Mouse (Mus musculus) liver, embryonic 15.5 days (tissue): ENCODE measurements around the gene Gm3138. TPM values are rescaled to one million over a fixed set of nuclear protein-coding genes. Genes with fewer than 3 reads are reported as not detected.
"Not testable (repeated sequence)": the region's sequence is repeated elsewhere in the genome, so short reads cannot be mapped to it uniquely, and the experiment has no call there.

Source experiments
- ATAC-seq: fragments of 200-750 bp; cut with Nextera tagmentation; 2 replicates; pipeline ENCODE4 v1.8.0; 2017; ENCODE audit warnings: moderate number of reproducible peaks, mild to moderate bottlenecking, moderate library complexity; ENCODE audit not compliant: insufficient read depth
- H3K27ac ChIP-seq: fragments of 300-500 bp; sonication (generic); replicated peaks from 2 replicates; pipeline ENCODE4 v1.5.1; 2015; ENCODE audit warnings: mild to moderate bottlenecking, inconsistent platforms
- H3K27me3 ChIP-seq: fragments of 300-500 bp; sonication (generic); 2 replicates; pipeline ENCODE4 v1.6.1; 2015; ENCODE audit warnings: mild to moderate bottlenecking, inconsistent platforms
- H3K36me3 ChIP-seq: fragments of 300-500 bp; sonication (generic); replicated peaks from 2 replicates; pipeline ENCODE4 v1.6.1; 2015; ENCODE audit warnings: moderate library complexity, mild to moderate bottlenecking, inconsistent platforms
- H3K4me1 ChIP-seq: fragments of 300-500 bp; sonication (generic); replicated peaks from 2 replicates; pipeline ENCODE4 v1.6.1; 2015; ENCODE audit warnings: inconsistent platforms
- H3K4me2 ChIP-seq: fragments of 300-500 bp; sonication (generic); 2 replicates; pipeline ENCODE4 v1.6.1; 2015; ENCODE audit warnings: moderate library complexity, mild to moderate bottlenecking, inconsistent platforms
- H3K4me3 ChIP-seq: fragments of 300-500 bp; sonication (generic); replicated peaks from 2 replicates; pipeline ENCODE4 v1.5.1; 2015; ENCODE audit warnings: mild to moderate bottlenecking, inconsistent platforms
- H3K9ac ChIP-seq: fragments of 300-500 bp; sonication (generic); 2 replicates; pipeline ENCODE4 v1.6.1; 2015; ENCODE audit warnings: moderate library complexity, mild to moderate bottlenecking, inconsistent platforms
- H3K9me3 ChIP-seq: fragments of 300-500 bp; sonication (generic); replicated peaks from 2 replicates; pipeline ENCODE4 v1.6.1; 2016; ENCODE audit warnings: inconsistent platforms
- WGBS: fragments of 180-500 bp; shearing (Covaris S2); methylation state at CpG from one replicate; pipeline ENCODE4 v1.1.7; 2015; ENCODE audit warnings: mixed read lengths; ENCODE audit not compliant: insufficient replicate concordance; 5-methylcytosine and 5-hydroxymethylcytosine counted together
- polyA plus RNA-seq: library from polyadenylated mRNA; unstranded; fragments of >200 nt; fragmentation: Nextera tagmentation; extraction: Ambion mirVana; gene quantifications from 2 replicates; pipeline ENCODE4 v1.2.1, GENCODE M21; 2015

Gene Gm3138
- not detected in 2 replicates for polyA plus RNA-seq

DNA sequence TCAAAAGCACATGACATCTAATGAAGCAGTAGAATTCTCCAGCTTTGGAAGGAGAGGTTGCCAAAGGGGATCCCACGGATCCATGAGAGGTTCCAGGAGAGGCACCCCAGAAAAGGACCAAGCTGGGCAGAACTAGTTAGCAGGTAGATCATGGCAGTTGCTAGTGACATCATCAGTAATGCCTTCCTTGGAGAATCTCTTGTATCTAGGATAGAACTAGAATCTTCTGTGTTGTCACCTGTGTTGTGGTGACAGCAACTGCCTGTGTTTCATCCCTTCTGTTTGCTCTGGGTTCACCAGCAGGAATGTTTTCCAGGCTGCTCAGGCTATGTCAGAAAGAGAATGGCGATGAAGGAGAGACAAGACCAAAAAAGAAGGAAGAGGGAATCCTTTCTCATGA, at the start of gene Gm3138:
Gm3138 (plus strand) TSS at position 301 of the 400 bp plus-strand sequence.
- not testable (repeated sequence) for ATAC-seq

DNA sequence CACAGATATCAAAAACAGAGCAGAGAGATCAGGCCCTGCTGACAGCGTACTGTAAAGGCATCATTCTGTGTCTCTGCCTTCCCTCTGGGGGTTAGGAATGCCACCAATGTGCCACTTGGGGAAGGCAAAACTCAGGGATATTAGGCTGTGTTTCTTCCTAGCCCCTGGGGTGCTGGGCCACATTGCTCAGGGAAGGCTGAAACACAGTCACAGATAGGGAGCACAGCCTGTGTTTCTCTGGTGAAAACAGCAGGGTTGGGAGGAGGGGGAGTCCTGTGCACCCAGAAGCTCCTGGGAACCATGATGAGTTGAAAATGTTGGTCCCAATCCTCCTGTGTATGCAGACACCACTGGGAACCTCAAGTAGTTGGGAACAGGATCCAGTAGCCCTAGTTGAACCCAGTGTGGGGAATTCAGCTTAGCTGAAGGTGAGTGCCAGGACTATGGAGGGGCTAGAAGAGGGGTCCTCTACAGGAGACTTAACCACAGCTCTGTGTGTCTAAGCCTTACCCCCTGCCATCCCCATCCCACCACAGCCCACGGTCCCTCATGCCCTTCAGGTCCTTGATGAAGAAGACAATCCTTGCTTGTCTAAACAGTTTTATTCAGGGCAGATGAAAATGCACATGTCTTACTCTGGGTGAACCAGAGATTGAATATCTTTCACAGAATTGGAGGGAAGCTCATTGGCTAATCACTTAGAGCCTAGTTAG, 20.0 kb downstream of the Gm3138 start:
- WGBS, result 56% methylated on average over 2 of the region's 2 CpGs
- not testable (repeated sequence) for H3K9me3 ChIP-seq, H3K4me2 ChIP-seq, H3K36me3 ChIP-seq, H3K27ac ChIP-seq, H3K9ac ChIP-seq, H3K27me3 ChIP-seq, ATAC-seq, H3K4me3 ChIP-seq, H3K4me1 ChIP-seq

More for the DNA sequence above, at the start of gene Gm3138:
- not testable (repeated sequence) for H3K9me3 ChIP-seq, H3K4me2 ChIP-seq, H3K9ac ChIP-seq, H3K36me3 ChIP-seq, H3K4me3 ChIP-seq, H3K27me3 ChIP-seq, H3K4me1 ChIP-seq, H3K27ac ChIP-seq
- WGBS, result no CpG with 5 or more reads among the region's 2 CpGs

DNA sequence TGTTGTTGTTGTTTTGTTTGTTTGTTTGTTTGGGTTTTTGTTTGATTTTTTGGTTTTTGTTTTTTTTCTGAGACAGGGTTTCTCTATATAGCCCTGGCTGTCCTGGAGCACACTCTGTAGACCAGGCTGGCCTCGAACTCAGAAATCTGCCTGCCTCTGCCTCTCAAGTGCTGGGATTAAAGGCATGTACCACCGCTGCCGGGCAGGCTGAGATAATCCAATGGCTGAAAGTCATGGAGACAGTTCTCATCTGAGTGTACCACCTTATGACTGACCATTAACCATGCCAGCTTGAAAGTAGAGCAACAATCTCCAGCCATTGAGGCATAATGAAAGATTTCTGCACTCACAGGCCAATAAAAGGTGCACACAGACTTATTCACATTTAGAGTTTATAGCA, 30.4 kb downstream of the Gm3138 start:
- WGBS, result 45% methylated on average over 3 of the region's 3 CpGs
- ATAC-seq, H3K4me1 ChIP-seq, H3K36me3 ChIP-seq, H3K9ac ChIP-seq, H3K4me2 ChIP-seq, H3K27me3 ChIP-seq, H3K4me3 ChIP-seq, H3K27ac ChIP-seq, H3K9me3 ChIP-seq: not testable (repeated sequence)

Other genes with a start within 250 kb of the Gm3138 start
- not detected in 2 replicates for gene Gm5796, start 225.7 kb upstream of the Gm3138 start, polyA plus RNA-seq
- gene Gm3115, start 165.5 kb upstream of the Gm3138 start, polyA plus RNA-seq, result not detected in 2 replicates
- not detected in 2 replicates for gene Gm8108, start 139.1 kb upstream of the Gm3138 start, polyA plus RNA-seq
- gene Gm3127, start 84.6 kb upstream of the Gm3138 start, polyA plus RNA-seq, result not detected in 2 replicates
- gene Gm2974, start 67.1 kb upstream of the Gm3138 start, polyA plus RNA-seq, result 0.06 TPM in 1 of 2 replicates, not detected in the other
- gene Gm3149, start 67.7 kb downstream of the Gm3138 start, polyA plus RNA-seq, result not detected in 2 replicates
- gene 2610042L04Rik, start 85.1 kb downstream of the Gm3138 start, polyA plus RNA-seq, result not detected in 2 replicates
- not detected in 2 replicates for gene Gm3159, start 147.9 kb downstream of the Gm3138 start, polyA plus RNA-seq
- gene Gm3164, start 165.8 kb downstream of the Gm3138 start, polyA plus RNA-seq, result not detected in 2 replicates
- gene Gm3173, start 181.4 kb downstream of the Gm3138 start, polyA plus RNA-seq, result not detected in 2 replicates
- not detected in 2 replicates for gene Gm3182, start 232.1 kb downstream of the Gm3138 start, polyA plus RNA-seq